Mouse (Mus musculus) C2C12 (cell line): Measurements from ENCODE around the gene Yae1d1.

Source experiments
- CTCF ChIP-seq: IDR thresholded peaks from one replicate; pipeline ENCODE4 v1.5.1; 2011; ENCODE audit not compliant: control insufficient read depth, insufficient read depth, insufficient read length
- MAX ChIP-seq: IDR thresholded peaks from one replicate; pipeline ENCODE4 v1.6.1; 2011; ENCODE audit warnings: mild to moderate bottlenecking, control low read depth

- no peak for TF ChIP-seq MAX
- TF ChIP-seq CTCF, result no peak
Observed at GRCm38 (mm10) chr13:17949555-17949954, 43.6 kb downstream of the Yae1d1 start.
